Mouse (Mus musculus): ENCODE data around the gene Plekhg3. TPM values are rescaled to one million over a fixed set of nuclear protein-coding genes. Genes with fewer than 3 reads are reported as not detected.

Plekhg3 gene
- total RNA-seq, 1 experiment = 12.1 TPM

GRCm38 (mm10) chr12:76619847-76620246 lies 89.2 kb downstream of the Plekhg3 start:
- Histone ChIP-seq H3K4me1 (ENCODE audit: control insufficient read depth in 2 of 2, insufficient read depth in 2 of 2, low read length in 2 of 2, poor library complexity in 1 of 2) (peaks cover 0 to 2% of the 10 kb centered on the region in 2 experiments; a peak in 1 of 4 replicates), H3K9ac (ENCODE audit: insufficient read depth, low read depth, low read length, poor library complexity, severe bottlenecking) (no peak overlapping the region), H3K27ac (ENCODE audit: insufficient read depth, low read depth, low read length, poor library complexity, severe bottlenecking) (no peak overlapping the region), H3K9me3 (ENCODE audit: control insufficient read depth, insufficient read depth, low read depth, low read length) (no peaks in the 10 kb centered on the region), H3K4me3 (ENCODE audit: insufficient read depth in 1 of 2, low read depth in 1 of 2, low read length in 2 of 2, poor library complexity in 1 of 2, severe bottlenecking in 1 of 2) (no peak overlapping the region), H3K36me3 (ENCODE audit: control insufficient read depth, insufficient read depth, low read length, poor library complexity, severe bottlenecking) (peaks cover 8% of the 10 kb centered on the region; the same call in 1 of the 2 replicates)
- in situ Hi-C loops (cut with MboI; ENCODE audit: low sequenced_read_pairs in 2 of 2, unreplicated experiment in 2 of 2) = no loop called here
- DNase-seq (ENCODE audit: low read depth, low spot score) = no peak
- TF ChIP-seq ZC3H11A (IDR thresholded peaks at IDR 0.05; ENCODE audit: borderline replicate concordance, low read depth, low read length) (no peak), ZNF384 (IDR thresholded peaks at IDR 0.05; ENCODE audit: low read depth, low read length) (no peak), HCFC1 (IDR thresholded peaks at IDR 0.05; ENCODE audit: borderline replicate concordance, insufficient read depth, low read length) (no peak), CHD2 (IDR thresholded peaks at IDR 0.05; ENCODE audit: low read depth, low read length) (no peak), MAFK (IDR thresholded peaks at IDR 0.05; ENCODE audit: insufficient read depth, low read depth, low read length) (no peak)

DNA sequence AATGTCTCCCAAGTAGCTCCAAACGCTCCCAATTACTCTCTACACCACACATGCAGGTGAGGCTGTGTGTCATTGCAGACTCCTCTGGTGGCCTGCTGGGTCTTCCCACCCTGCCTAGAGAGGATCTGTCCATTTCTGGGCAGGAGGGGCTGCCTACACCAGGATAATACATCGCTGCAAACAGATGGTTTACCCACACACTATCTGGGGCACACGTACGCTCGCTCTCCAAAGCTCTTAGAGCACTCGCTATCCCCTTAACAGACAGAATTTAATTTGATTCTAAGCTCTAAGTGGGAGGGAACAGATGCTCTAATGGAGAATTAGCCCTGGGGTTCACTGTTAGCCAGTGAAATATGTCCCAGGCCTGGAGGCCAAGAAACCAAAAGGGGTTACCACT lies 92.7 kb downstream of the Plekhg3 start:
- TF ChIP-seq ZNF384 (IDR thresholded peaks at IDR 0.05; ENCODE audit: low read depth, low read length) = no peak
- TF ChIP-seq HCFC1 (IDR thresholded peaks at IDR 0.05; ENCODE audit: borderline replicate concordance, insufficient read depth, low read length) = no peak
- TF ChIP-seq ZC3H11A (IDR thresholded peaks at IDR 0.05; ENCODE audit: borderline replicate concordance, low read depth, low read length) = no peak
- no peak for TF ChIP-seq MAFK (IDR thresholded peaks at IDR 0.05; ENCODE audit: insufficient read depth, low read depth, low read length)
- no peak for TF ChIP-seq CHD2 (IDR thresholded peaks at IDR 0.05; ENCODE audit: low read depth, low read length)
- in situ Hi-C loops (cut with MboI; ENCODE audit: low sequenced_read_pairs in 2 of 2, unreplicated experiment in 2 of 2) = no loop called here
- peaks cover 0 to 2% of the 10 kb centered on the region in 2 experiments; a peak in 1 of 4 replicates for H3K4me1 ChIP-seq (ENCODE audit: control insufficient read depth in 2 of 2, insufficient read depth in 2 of 2, low read length in 2 of 2, poor library complexity in 1 of 2)

More for the DNA sequence above, 92.7 kb downstream of the Plekhg3 start:
- Histone ChIP-seq H3K9ac (ENCODE audit: insufficient read depth, low read depth, low read length, poor library complexity, severe bottlenecking) (no peak overlapping the region), H3K9me3 (ENCODE audit: control insufficient read depth, insufficient read depth, low read depth, low read length) (no peaks in the 10 kb centered on the region), H3K4me3 (ENCODE audit: insufficient read depth in 1 of 2, low read depth in 1 of 2, low read length in 2 of 2, poor library complexity in 1 of 2, severe bottlenecking in 1 of 2) (no peak overlapping the region), H3K36me3 (ENCODE audit: control insufficient read depth, insufficient read depth, low read length, poor library complexity, severe bottlenecking) (peaks cover 13% of the 10 kb centered on the region; the same call in 1 of the 2 replicates), H3K27ac (ENCODE audit: insufficient read depth, low read depth, low read length, poor library complexity, severe bottlenecking) (no peak overlapping the region)
- DNase-seq (ENCODE audit: low read depth, low spot score) = no peak

Other genes with a start within 250 kb of the Plekhg3 start
- 5.2 and 7.2 TPM in 2 replicates for gene Akap5, start 206.0 kb upstream of the Plekhg3 start, total RNA-seq (2012; rRNA removed)
- gene Zbtb25, start 161.3 kb upstream of the Plekhg3 start, total RNA-seq (2012; rRNA removed) = 5.5 and 5.7 TPM in 2 replicates
- 3.4 and 4.5 TPM in 2 replicates for gene Zbtb1, start 160.6 kb upstream of the Plekhg3 start, total RNA-seq (2012; rRNA removed)
- gene Hspa2, start 126.7 kb upstream of the Plekhg3 start, total RNA-seq (2012; rRNA removed) = 8.1 and 9.2 TPM in 2 replicates
- gene Ppp1r36, start 113.4 kb upstream of the Plekhg3 start, total RNA-seq (2012; rRNA removed) = 0.54 and 0.69 TPM in 2 replicates
- gene Sptb, start 179.7 kb downstream of the Plekhg3 start, total RNA-seq (2012; rRNA removed) = 3.6 and 4.2 TPM in 2 replicates
- gene Churc1, start 234.6 kb downstream of the Plekhg3 start, total RNA-seq (2012; rRNA removed) = 69.5 and 74.4 TPM in 2 replicates
- 24.0 and 24.2 TPM in 2 replicates for gene Fntb, start 234.7 kb downstream of the Plekhg3 start, total RNA-seq (2012; rRNA removed)